Mouse (Mus musculus) B cell, adult 2 months (primary cell): Measurements from ENCODE around the gene Sipa1l1.

ENCODE experiments used
- DNase-seq, 2 experiments: peaks; one replicate each; pipeline ENCODE4 v3.0.0; 2022

Sipa1l1 gene

GRCm38 (mm10) chr12:82251328-82251727 is 82.2 kb downstream of the Sipa1l1 start:
- DNase-seq, result no peak

GRCm38 (mm10) chr12:82254076-82254475 is 85.0 kb downstream of the Sipa1l1 start:
- DNase-seq, result no peak

- DNase-seq, result no peak
Measured at GRCm38 (mm10) chr12:82256012-82256411, 86.9 kb downstream of the Sipa1l1 start.

- no peak for DNase-seq
Measured at GRCm38 (mm10) chr12:82256921-82257500, 87.9 kb downstream of the Sipa1l1 start.

GRCm38 (mm10) chr12:82257994-82258785 is 89.1 kb downstream of the Sipa1l1 start:
- DNase-seq, result no peak

GRCm38 (mm10) chr12:82263443-82263842 is 94.3 kb downstream of the Sipa1l1 start:
- DNase-seq, result no peak

- no peak for DNase-seq
Measured at GRCm38 (mm10) chr12:82264083-82264851, 95.1 kb downstream of the Sipa1l1 start.

GRCm38 (mm10) chr12:82265335-82266274 is 96.5 kb downstream of the Sipa1l1 start:
- peak; percentile 9 for DNase-seq

- no peak for DNase-seq
Measured at GRCm38 (mm10) chr12:82271447-82271846, 102.3 kb downstream of the Sipa1l1 start.

- DNase-seq, result no peak
Measured at GRCm38 (mm10) chr12:82273503-82273902, 104.4 kb downstream of the Sipa1l1 start.

- no peak for DNase-seq
Measured at GRCm38 (mm10) chr12:82274576-82274975, 105.5 kb downstream of the Sipa1l1 start.

- DNase-seq, result no peak
Measured at GRCm38 (mm10) chr12:82275767-82276166, 106.6 kb downstream of the Sipa1l1 start.

GRCm38 (mm10) chr12:82276591-82276990 is 107.5 kb downstream of the Sipa1l1 start:
- no peak for DNase-seq

- peak; percentile 59 to 65 for DNase-seq
Measured at GRCm38 (mm10) chr12:82284617-82285016, 115.5 kb downstream of the Sipa1l1 start.

- DNase-seq, result no peak
Measured at GRCm38 (mm10) chr12:82285018-82285417, 115.9 kb downstream of the Sipa1l1 start.

- no peak for DNase-seq
Measured at GRCm38 (mm10) chr12:82286068-82286467, 116.9 kb downstream of the Sipa1l1 start.

GRCm38 (mm10) chr12:82286804-82287203 is 117.7 kb downstream of the Sipa1l1 start:
- DNase-seq, result no peak

GRCm38 (mm10) chr12:82293545-82294247 is 124.6 kb downstream of the Sipa1l1 start:
- no peak for DNase-seq

- peak; percentile 34 to 41 for DNase-seq
Measured at GRCm38 (mm10) chr12:82294906-82295887, 126.1 kb downstream of the Sipa1l1 start.

GRCm38 (mm10) chr12:82296276-82296675 is 127.2 kb downstream of the Sipa1l1 start:
- no peak for DNase-seq

GRCm38 (mm10) chr12:82297196-82297595 is 128.1 kb downstream of the Sipa1l1 start:
- no peak for DNase-seq
